Mouse (Mus musculus) bone marrow, adult 2 months (tissue): ENCODE measurements at regions not wholly inside any gene's neighbourhood (a gene's known extent, or its start where the extent isn't known, plus 50 kb on each side); places are given as distances from the start of the nearest gene placed in this dataset.

Experiments used
- H3K27ac ChIP-seq: fragments of 200-500 bp; 2 replicates; pipeline ENCODE4 v1.5.1; 2012; ENCODE audit warnings: low read depth, mild to moderate bottlenecking, control low read depth, inconsistent platforms, low read length; ENCODE audit not compliant: control insufficient read depth, poor library complexity, insufficient read depth
- H3K4me1 ChIP-seq: fragments of 200-500 bp; 2 replicates; pipeline ENCODE4 v1.6.1; 2011; ENCODE audit warnings: low read length; ENCODE audit not compliant: control insufficient read depth, insufficient read depth
- H3K4me3 ChIP-seq: fragments of 200-500 bp; replicated peaks from 2 replicates; pipeline ENCODE3; 2011; ENCODE audit warnings: mild to moderate bottlenecking, low read depth, low read length, control low read depth; ENCODE audit not compliant: control insufficient read depth
- CTCF ChIP-seq: fragments of 200-500 bp; IDR thresholded peaks from 2 replicates; pipeline ENCODE4 v1.5.1; 2011; ENCODE audit warnings: low read length, control low read depth; ENCODE audit not compliant: control insufficient read depth, insufficient read depth
- POLR2A ChIP-seq: fragments of 200-500 bp; IDR thresholded peaks from 2 replicates; pipeline ENCODE4 v1.6.1; 2011; ENCODE audit warnings: low read depth, mild to moderate bottlenecking, control low read depth, low read length, borderline replicate concordance; ENCODE audit not compliant: control insufficient read depth
- WGBS: fragments of 180-500 bp; shearing (Covaris S2); methylation state at CpG from one replicate; pipeline ENCODE4 v1.1.7; 2018; 5-methylcytosine and 5-hydroxymethylcytosine counted together

GRCm38 (mm10) chr16:93110912-93111311 lies 285.0 kb upstream of the Runx1 start:
- H3K27ac ChIP-seq = no peak overlapping the region
- H3K4me1 ChIP-seq = no peaks in the 10 kb centered on the region; the same call in 1 of the 2 replicates
- no peak for TF ChIP-seq CTCF
- no peak for TF ChIP-seq POLR2A
- WGBS = 73% methylated on average over 3 of the region's 3 CpGs
- H3K4me3 ChIP-seq = no peak overlapping the region

- H3K27ac ChIP-seq = no peak overlapping the region
- no peaks in the 10 kb centered on the region; the same call in 1 of the 2 replicates for H3K4me1 ChIP-seq
- WGBS = 84% methylated on average over 6 of the region's 6 CpGs
- no peak overlapping the region for H3K4me3 ChIP-seq
- no peak for TF ChIP-seq CTCF
- TF ChIP-seq POLR2A = no peak
Measured at GRCm38 (mm10) chr16:93110451-93110850, 284.5 kb upstream of the Runx1 start.

- WGBS = 42% methylated on average over 12 of the region's 12 CpGs
- TF ChIP-seq POLR2A (no peak), CTCF (no peak)
- H3K4me3 ChIP-seq = no peak overlapping the region
- no peak overlapping the region for H3K27ac ChIP-seq
- H3K4me1 ChIP-seq = no peaks in the 10 kb centered on the region; the same call in 1 of the 2 replicates
Measured at GRCm38 (mm10) chr16:93109683-93110407, 283.9 kb upstream of the Runx1 start.

- TF ChIP-seq POLR2A = no peak
- no peak for TF ChIP-seq CTCF
- Histone ChIP-seq H3K4me3 (no peak overlapping the region), H3K4me1 (no peaks in the 10 kb centered on the region; the same call in 1 of the 2 replicates), H3K27ac (no peak overlapping the region)
- WGBS = 81% methylated on average over 5 of the region's 5 CpGs
Measured at GRCm38 (mm10) chr16:93107524-93107845, 281.5 kb upstream of the Runx1 start.

GRCm38 (mm10) chr16:93106811-93107523 lies 281.0 kb upstream of the Runx1 start:
- TF ChIP-seq CTCF = no peak
- no peak for TF ChIP-seq POLR2A
- Histone ChIP-seq H3K4me3 (no peak overlapping the region), H3K4me1 (no peaks in the 10 kb centered on the region; the same call in 1 of the 2 replicates), H3K27ac (no peak overlapping the region)
- 85% methylated on average over 13 of the region's 13 CpGs for WGBS

- no peaks in the 10 kb centered on the region for H3K4me1 ChIP-seq
- no peak for TF ChIP-seq CTCF
- TF ChIP-seq POLR2A = no peak
- WGBS = 78% methylated on average over 3 of the region's 3 CpGs
- H3K27ac ChIP-seq = no peak overlapping the region
- H3K4me3 ChIP-seq = no peak overlapping the region
Measured at GRCm38 (mm10) chr16:93102174-93102573, 276.2 kb upstream of the Runx1 start.

GRCm38 (mm10) chr16:93098057-93098456 lies 272.1 kb upstream of the Runx1 start:
- no peak overlapping the region; the same call in 1 of the 2 replicates for H3K27ac ChIP-seq
- H3K4me3 ChIP-seq = no peak overlapping the region
- TF ChIP-seq CTCF = no peak
- TF ChIP-seq POLR2A = no peak
- WGBS = 85% methylated on average over 8 of the region's 8 CpGs
- H3K4me1 ChIP-seq = no peaks in the 10 kb centered on the region

- no peak for TF ChIP-seq POLR2A
- TF ChIP-seq CTCF = no peak
Measured at GRCm38 (mm10) chr16:93096175-93096574, 270.2 kb upstream of the Runx1 start.

GRCm38 (mm10) chr16:93092796-93093195 lies 266.8 kb upstream of the Runx1 start:
- H3K4me3 ChIP-seq = no peak overlapping the region
- H3K4me1 ChIP-seq = no peaks in the 10 kb centered on the region
- TF ChIP-seq CTCF (no peak), POLR2A (no peak)
- no peak overlapping the region for H3K27ac ChIP-seq
- 66% methylated on average over 7 of the region's 7 CpGs for WGBS

More at GRCm38 (mm10) chr16:93096175-93096574, 270.2 kb upstream of the Runx1 start:
- no peaks in the 10 kb centered on the region for H3K4me1 ChIP-seq
- no peak overlapping the region for H3K27ac ChIP-seq
- 84% methylated on average over 5 of the region's 5 CpGs for WGBS
- H3K4me3 ChIP-seq = no peak overlapping the region
